Mouse (Mus musculus) ovary, postnatal 36 days (tissue): ENCODE measurements at regions not wholly inside any gene's neighbourhood (a gene's known extent, or its start where the extent isn't known, plus 50 kb on each side); places are given as distances from the start of the nearest gene placed in this dataset.

Source experiments
- DNase-seq: peaks from one replicate; pipeline ENCODE4 v3.0.0; 2022; ENCODE audit warnings: low spot score, mixed read lengths

DNA sequence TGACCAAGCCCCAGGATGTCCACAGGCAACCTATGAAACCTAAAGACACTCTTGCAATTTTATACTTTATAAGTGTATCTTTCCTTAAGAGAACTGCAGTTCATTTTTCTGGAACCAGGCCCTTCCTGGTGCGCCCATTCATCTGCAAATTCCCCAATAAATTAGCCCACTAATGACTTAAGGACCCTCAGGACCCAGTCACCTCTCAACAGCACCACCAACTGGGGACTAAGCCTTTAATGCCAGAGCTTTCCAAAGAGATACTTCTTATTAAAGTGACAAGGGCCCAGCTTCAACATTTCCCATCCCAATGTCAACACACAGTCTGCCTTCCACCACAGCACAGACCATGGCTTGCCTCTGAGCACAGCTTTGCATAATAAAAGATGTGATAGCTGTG, 237.6 kb upstream of the Pabpc6 start:
- DNase-seq, result no peak

GRCm38 (mm10) chr17:9905501-9906462, 236.3 kb upstream of the Pabpc6 start:
- peak; percentile 39 for DNase-seq

- no peak for DNase-seq
Measured at GRCm38 (mm10) chr17:9904525-9904991, 235.0 kb upstream of the Pabpc6 start.

GRCm38 (mm10) chr17:9903313-9903712, 233.8 kb upstream of the Pabpc6 start:
- no peak for DNase-seq

DNA sequence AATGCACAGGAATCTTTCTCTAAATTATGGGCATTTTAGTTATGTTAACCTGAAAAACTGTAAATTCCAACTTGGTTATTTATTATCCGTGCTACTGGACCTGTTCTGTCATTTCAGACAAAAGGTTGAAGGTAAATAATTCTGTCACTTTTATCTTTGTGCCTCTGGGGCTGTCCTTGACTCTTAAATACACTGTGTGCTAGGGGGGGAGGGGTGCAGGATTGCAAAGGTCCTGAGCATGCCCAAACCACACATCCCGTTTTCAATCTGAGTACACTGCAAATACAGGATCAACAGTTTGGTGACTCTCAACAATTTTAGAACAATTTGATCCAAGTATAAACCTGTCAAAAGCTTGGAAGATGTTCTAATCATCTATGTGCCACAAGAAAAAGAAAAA, 227.4 kb upstream of the Pabpc6 start:
- DNase-seq, result no peak

DNA sequence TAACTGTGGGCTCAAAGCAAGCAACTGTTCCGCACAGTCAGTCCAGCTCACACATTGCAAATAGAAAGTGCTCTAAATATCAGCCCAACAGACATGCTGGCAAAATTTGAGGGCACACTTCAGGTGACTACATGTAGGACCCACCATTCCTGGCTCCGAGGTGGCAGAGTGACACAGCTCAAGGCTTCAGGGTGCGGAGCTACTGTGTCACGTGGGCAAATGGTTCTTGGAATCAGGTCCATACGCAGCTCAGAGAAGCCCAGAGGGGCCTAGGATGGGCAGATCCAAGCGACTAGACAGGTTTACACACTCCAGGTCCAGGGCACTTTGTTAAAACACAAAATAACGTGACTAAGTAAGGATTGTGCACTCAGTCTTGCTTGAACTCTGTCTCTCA, 226.2 kb upstream of the Pabpc6 start:
- DNase-seq, result no peak

- DNase-seq, result peak; percentile 64
Measured at GRCm38 (mm10) chr17:9894828-9895685, 225.5 kb upstream of the Pabpc6 start.

- DNase-seq, result no peak
Measured at GRCm38 (mm10) chr17:9893966-9894365, 224.4 kb upstream of the Pabpc6 start.

DNA sequence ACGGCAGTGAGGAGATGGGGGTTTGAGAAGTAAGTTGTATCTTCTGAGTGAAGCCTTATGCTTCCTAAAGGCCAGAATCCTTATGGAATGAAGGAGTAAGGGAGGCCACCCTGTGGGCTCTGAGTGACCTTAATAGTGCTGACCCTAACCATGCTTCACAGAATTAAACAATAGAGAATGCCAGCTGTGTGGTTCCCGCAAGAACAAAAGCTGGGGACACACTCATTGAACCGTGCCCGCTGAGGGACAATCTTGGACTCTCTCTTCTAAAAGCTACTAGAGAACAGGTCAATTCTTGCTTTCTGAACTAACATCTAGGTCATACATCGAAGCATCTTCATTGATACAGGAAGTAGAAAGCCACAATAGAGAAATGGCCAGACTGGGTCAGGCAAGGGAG, 223.3 kb upstream of the Pabpc6 start:
- no peak for DNase-seq

- DNase-seq, result no peak
Measured at GRCm38 (mm10) chr17:9892141-9892540, 222.6 kb upstream of the Pabpc6 start.

- DNase-seq, result no peak
Measured at GRCm38 (mm10) chr17:9888494-9888893, 219.0 kb upstream of the Pabpc6 start.

DNA sequence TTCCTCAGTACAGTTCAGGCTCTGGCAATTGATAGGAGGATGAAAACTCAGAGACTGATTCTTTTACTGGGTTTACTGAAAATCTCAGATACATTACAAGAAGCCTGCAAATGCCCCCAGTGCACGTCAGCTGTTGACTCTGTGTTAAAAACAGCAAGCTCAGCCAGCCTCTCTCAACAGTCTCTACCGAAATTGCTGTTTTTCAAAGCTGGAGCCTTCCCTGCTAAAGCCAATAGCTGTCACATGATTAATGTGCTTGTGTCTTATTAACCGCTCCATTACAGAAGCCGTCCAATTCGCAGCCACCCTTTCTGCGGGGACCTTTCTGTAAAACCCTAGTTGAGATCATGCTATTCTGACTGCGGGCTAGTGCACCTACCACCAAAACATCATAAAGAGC, 215.6 kb upstream of the Pabpc6 start:
- DNase-seq, result no peak

GRCm38 (mm10) chr17:9882639-9883226, 213.2 kb upstream of the Pabpc6 start:
- no peak for DNase-seq

- DNase-seq, result no peak
Measured at GRCm38 (mm10) chr17:9879556-9880206, 210.2 kb upstream of the Pabpc6 start.

GRCm38 (mm10) chr17:9873695-9874094, 204.2 kb upstream of the Pabpc6 start:
- no peak for DNase-seq

DNA sequence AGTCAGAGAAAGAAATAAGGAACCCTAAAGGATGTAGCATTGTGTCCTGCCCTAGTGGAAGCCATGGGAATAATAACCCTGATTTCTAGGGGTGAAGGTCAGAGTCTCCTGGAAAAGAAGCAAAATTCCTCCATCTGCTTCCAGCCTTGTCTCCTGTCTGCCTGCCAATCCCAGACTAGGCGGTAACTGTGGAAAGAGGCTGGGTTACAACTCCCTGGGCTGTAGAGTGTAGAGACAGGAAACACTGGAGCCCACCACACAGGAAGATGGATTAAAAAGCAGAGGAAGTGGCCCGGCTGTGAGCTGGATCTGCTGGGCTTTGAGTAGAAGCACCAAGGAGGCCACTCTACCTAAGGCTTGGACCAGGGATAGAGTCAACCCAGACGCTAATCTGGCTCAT, 200.7 kb upstream of the Pabpc6 start:
- no peak for DNase-seq

DNA sequence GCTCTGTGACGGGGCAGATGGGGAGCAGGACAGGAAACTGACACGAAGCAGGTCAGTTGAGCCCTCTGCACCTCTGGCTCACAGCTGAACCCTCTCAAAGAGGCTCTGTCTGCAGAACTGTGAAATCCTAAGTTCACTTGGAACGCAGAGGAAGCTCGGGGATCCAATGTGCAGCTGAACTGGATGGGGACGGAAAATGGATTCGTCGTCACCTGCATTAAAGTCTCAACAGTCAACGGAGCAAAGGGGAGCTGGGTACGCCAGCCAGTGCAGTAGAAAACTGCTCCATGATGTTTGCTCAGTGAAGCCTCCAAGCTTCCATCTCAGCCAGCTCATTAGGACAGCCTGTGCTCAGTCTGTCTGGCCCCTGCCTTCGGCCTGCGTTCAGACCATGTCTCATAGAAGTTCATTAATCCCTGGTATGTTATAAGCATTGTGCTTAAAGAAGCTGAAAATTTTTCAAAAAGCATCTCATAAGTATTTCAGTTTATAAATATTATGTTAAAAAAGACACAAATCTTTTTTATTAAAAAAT, 199.3 kb upstream of the Pabpc6 start:
- DNase-seq, result no peak

- DNase-seq, result no peak
Measured at GRCm38 (mm10) chr17:9864254-9864653, 194.7 kb upstream of the Pabpc6 start.

GRCm38 (mm10) chr17:9861923-9862854, 192.7 kb upstream of the Pabpc6 start:
- DNase-seq, result no peak

DNA sequence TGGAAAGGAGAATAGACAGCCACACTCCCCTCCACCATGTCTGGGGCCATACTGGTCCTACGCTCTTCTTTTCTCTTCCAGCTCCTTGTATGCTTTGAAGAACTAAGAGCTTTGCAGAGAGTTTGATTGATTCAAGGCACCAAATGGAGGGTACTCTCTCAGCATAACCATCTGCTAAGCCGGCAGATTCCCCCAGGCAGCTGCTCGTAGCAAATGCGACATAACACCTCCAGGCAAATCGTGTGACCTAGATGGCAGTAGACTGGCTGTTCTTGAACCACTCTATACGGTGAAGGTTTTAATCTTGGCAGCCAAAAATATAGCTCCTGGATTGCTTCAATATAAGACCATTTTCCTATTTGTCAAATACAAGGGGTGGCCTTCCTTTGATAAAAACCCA, 191.8 kb upstream of the Pabpc6 start:
- no peak for DNase-seq
